Comparison of ENCODE assay signal across 9 mouse cellular contexts in the genomic region with DNA sequence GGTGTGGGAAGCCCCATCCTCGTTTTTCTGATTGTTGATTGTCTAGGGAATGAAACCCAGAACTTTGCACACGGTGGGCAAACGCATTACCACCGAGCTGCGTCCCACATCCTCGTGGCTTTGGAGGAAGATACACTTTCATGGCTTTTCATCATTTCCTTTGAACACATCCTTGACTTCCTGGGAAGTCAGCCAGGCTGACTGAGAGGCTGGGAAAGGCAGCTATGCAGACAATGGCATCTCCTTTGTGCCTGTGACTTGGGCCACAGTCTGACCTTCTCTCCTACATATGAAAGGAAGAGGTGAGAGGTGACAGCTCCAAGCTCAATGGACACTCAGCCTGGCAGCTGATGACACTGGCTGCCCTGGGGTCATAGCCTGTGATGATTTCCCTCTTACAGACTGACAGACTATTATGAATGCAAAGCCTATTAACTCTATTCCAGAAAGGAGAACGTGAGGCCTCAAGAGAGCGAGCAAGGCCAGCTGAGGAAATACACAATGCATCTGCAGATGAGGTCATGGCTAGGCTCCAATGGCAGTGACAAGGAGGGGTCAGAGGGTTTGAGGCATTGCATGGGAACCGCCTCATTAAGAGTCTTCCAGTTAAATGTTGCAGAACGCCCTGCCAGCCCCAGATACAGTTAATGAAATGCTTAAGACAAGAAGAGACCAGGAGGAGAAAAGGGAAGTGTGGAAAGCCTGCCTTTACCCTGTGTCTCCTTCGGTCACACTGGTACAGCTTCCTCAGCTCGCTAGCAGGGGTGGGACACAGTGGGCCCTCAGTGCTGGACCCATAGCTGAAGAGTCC.
DNase-seq lines count a peak whose midpoint lies in the region; ATAC-seq and TF ChIP-seq lines count a peak whose summit lies in the region.
"Had no signal": no experiment of that assay in that cellular context is flagged by ENCODE, and none has a peak within 500 bp of the region (broad histone marks: within the 10 kb centered on the region; RNA-seq: fewer than 3 reads in every experiment).

No protein-coding gene starts in this region.

- no peak for TF ChIP-seq POLR2A in cortical plate, adult 2 months (IDR thresholded peaks at IDR 0.05; ENCODE audit: extremely low read depth, insufficient read depth, low read length)
- TF ChIP-seq POLR2A in myocyte (IDR thresholded peaks at IDR 0.05; ENCODE audit: insufficient read length, low read depth) = no peak

- TF ChIP-seq EP300 in heart, postnatal 0 days (IDR thresholded peaks at IDR 0.05; ENCODE audit: low read depth) = no peak

- H3K9me3 ChIP-seq in heart, postnatal 0 days (replicated peaks; ENCODE audit: control insufficient read depth, low read length) = no peaks in the 10 kb centered on the region
- H3K9me3 ChIP-seq: liver, embryonic 15.5 days had no signal

- no peak overlapping the region for H3K9ac ChIP-seq in heart, postnatal 0 days (replicated peaks; ENCODE audit: low read depth, low read length)
- H3K9ac ChIP-seq: liver, embryonic 15.5 days had no signal

- H3K4me2 ChIP-seq in heart, postnatal 0 days (ENCODE audit: low read depth, low read length) = no peak overlapping the region
- H3K4me2 ChIP-seq in myocyte (ENCODE audit: low read depth) = no peak overlapping the region
- H3K4me2 ChIP-seq: liver, embryonic 15.5 days had no signal

- H3K79me2 ChIP-seq in myocyte (ENCODE audit: control insufficient read depth, insufficient read depth) = peaks cover 83% of the 10 kb centered on the region

- 43% methylated on average over 12 of the region's 12 CpGs for WGBS in heart, postnatal 0 days

- no peak overlapping the region for H3K4me3 ChIP-seq in cortical plate, adult 2 months (ENCODE audit: insufficient read depth, low read length)
- H3K4me3 ChIP-seq in heart, postnatal 0 days (ENCODE audit: low read depth, low read length) = no peak overlapping the region
- H3K4me3 ChIP-seq in myocyte = no peak overlapping the region
- H3K4me3 ChIP-seq: liver, embryonic 15.5 days had no signal

- DNase-seq in Muller cell, postnatal 12 days (ENCODE audit: inconsistent ontology term) = peak; percentile 40
- DNase-seq in heart, postnatal 0 days (ENCODE audit: low spot score) = no peak
- peak; percentile 39 to 65 for DNase-seq in kidney, postnatal 4 days
- DNase-seq in left cerebral cortex, postnatal 36 days (ENCODE audit: low spot score in 2 of 2) = no peak
- DNase-seq in ovary, adult 18-20 months (ENCODE audit: low spot score) = no peak

- ATAC-seq in heart, postnatal 0 days (ENCODE audit: insufficient read depth, low read depth) = peak; percentile 68
- no peak for ATAC-seq in frontal cortex, adult (ENCODE audit: low TSS enrichment)

- H3K27me3 ChIP-seq in heart, postnatal 0 days (ENCODE audit: control insufficient read depth, insufficient read depth, low read length) = no peaks in the 10 kb centered on the region
- no peaks in the 10 kb centered on the region for H3K27me3 ChIP-seq in myocyte (ENCODE audit: control insufficient read depth, insufficient read depth, insufficient read length)
- H3K27me3 ChIP-seq: liver, embryonic 15.5 days had no signal

- TF ChIP-seq CTCF in cortical plate, adult 2 months (IDR thresholded peaks at IDR 0.05; ENCODE audit: extremely low read depth, insufficient read depth, low read length) = no peak
- no peak for TF ChIP-seq CTCF in heart, postnatal 0 days (IDR thresholded peaks at IDR 0.05; ENCODE audit: low read depth)

- intact Hi-C loops in left cerebral cortex, postnatal 36 days (cut with DNase I) = no loop called here

- H3K4me1 ChIP-seq in cortical plate, adult 2 months (ENCODE audit: control insufficient read depth, insufficient read depth, low read length) = peaks cover 2% of the 10 kb centered on the region; the same call in 1 of the 2 replicates
- peaks cover 48% of the 10 kb centered on the region for H3K4me1 ChIP-seq in heart, postnatal 0 days (ENCODE audit: control insufficient read depth, insufficient read depth)
- H3K4me1 ChIP-seq: liver, embryonic 15.5 days had no signal

- no peak overlapping the region for H3ac ChIP-seq in myocyte (ENCODE audit: control insufficient read depth, insufficient read length)

- H3K36me3 ChIP-seq in heart, postnatal 0 days (replicated peaks; ENCODE audit: control insufficient read depth, insufficient read depth, low read length) = no peaks in the 10 kb centered on the region
- peaks cover 8% of the 10 kb centered on the region for H3K36me3 ChIP-seq in myocyte (ENCODE audit: control insufficient read depth, insufficient read depth)
- H3K36me3 ChIP-seq: liver, embryonic 15.5 days had no signal

- 0 out of 2 replicates have a peak overlapping the region, but pooled peaks have one; percentile 35 for H3K27ac ChIP-seq in cortical plate, adult 2 months (ENCODE audit: insufficient read depth, low read length)
- H3K27ac ChIP-seq in heart, postnatal 0 days (ENCODE audit: low read depth) = peak overlapping the region; percentile 69
- H3K27ac ChIP-seq: liver, embryonic 15.5 days had no signal

TF ChIP-seq in myocyte, 11 proteins besides CTCF, POLR2A, EP300 and RAD21:
- no peak for TF ChIP-seq E2F4 (IDR thresholded peaks at IDR 0.05; ENCODE audit: insufficient read depth)
- peak; percentile 55; the same call in 1 of the 2 replicates for TF ChIP-seq CEBPB (IDR thresholded peaks at IDR 0.05; ENCODE audit: insufficient read depth, poor library complexity, severe bottlenecking)
- TF ChIP-seq MYOG (IDR thresholded peaks at IDR 0.05; ENCODE audit: control insufficient read depth in 1 of 3, insufficient read depth in 1 of 3, insufficient read length in 2 of 3, low read depth in 2 of 3) = no peak

Comparison
In these comparisons a context has a peak if more than half of its experiments do, and no peak if none do; other contexts are left out.
1. DNase-seq: peak in Muller cell, postnatal 12 days (single experiment) and kidney, postnatal 4 days (2 of 2); none in heart, postnatal 0 days (single experiment), left cerebral cortex, postnatal 36 days (0 of 2) and ovary, adult 18-20 months (single experiment).